In the genomic region with DNA sequence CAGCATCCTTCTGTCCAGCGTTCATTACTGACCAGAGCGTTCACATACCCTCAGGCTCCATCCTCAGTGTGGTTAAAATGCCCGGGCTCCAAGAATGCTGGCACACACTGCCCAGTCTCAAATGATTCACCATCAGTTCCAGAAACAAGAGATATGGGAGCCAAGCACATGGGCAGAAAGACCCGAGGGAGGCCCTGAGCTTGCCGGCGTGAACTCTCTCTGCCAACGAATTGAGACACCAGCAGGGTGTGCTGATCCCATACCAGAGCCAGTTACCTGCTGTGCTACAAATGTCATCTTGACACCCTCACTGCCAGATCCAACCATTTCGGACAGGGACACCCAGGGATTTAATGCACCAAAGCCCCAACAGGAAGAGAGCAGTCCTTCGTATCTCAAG, we compare ENCODE assay signal across 22 mouse cellular contexts. TPM values are rescaled to one million over a fixed set of nuclear protein-coding genes. Genes with fewer than 3 reads are reported as not detected.
"Had no signal": no experiment of that assay in that cellular context is flagged by ENCODE, and none has a peak within 500 bp of the region (broad histone marks: within the 10 kb centered on the region; RNA-seq: fewer than 3 reads in every experiment).

No protein-coding gene starts in this region.

- H3K4me1 ChIP-seq: limb, embryonic 12.5 days; limb, embryonic 15.5 days; lung, embryonic 15.5 days; megakaryocyte, embryonic 14.5 days; neural tube, embryonic 12.5 days; neural tube, embryonic 15.5 days; stomach, embryonic 15.5 days had no signal

- H3K27me3 ChIP-seq: limb, embryonic 12.5 days; limb, embryonic 15.5 days; lung, embryonic 15.5 days; megakaryocyte, embryonic 14.5 days; neural tube, embryonic 12.5 days; neural tube, embryonic 15.5 days; stomach, embryonic 15.5 days had no signal

- H3K27ac ChIP-seq: kidney, postnatal 0 days; layer of hippocampus, adult 2 months; limb, embryonic 12.5 days; limb, embryonic 15.5 days; liver, embryonic 14.5 days; lung, embryonic 15.5 days; neural tube, embryonic 12.5 days; neural tube, embryonic 15.5 days; stomach, embryonic 15.5 days had no signal

- H3K4me2 ChIP-seq: limb, embryonic 12.5 days; limb, embryonic 15.5 days; liver, embryonic 11.5 days; lung, embryonic 15.5 days; midbrain, embryonic 11.5 days; neural tube, embryonic 12.5 days; neural tube, embryonic 15.5 days; stomach, embryonic 15.5 days had no signal

- H3K36me3 ChIP-seq: limb, embryonic 12.5 days; limb, embryonic 15.5 days; lung, embryonic 15.5 days; neural tube, embryonic 12.5 days; neural tube, embryonic 15.5 days; stomach, embryonic 15.5 days had no signal

- DNase-seq: kidney, postnatal 25 days; layer of hippocampus, adult 9-11 months; liver, postnatal 0 days; lung, postnatal 10 days; lung, postnatal 36 days; midbrain, embryonic 14.5 days; right cerebral cortex, adult 18-20 months; right cerebral cortex, postnatal 14 days; right cerebral cortex, postnatal 4 days; thymus, postnatal 25 days had no signal

- H3K9ac ChIP-seq: limb, embryonic 12.5 days; limb, embryonic 15.5 days; liver, embryonic 14.5 days; liver, postnatal 0 days; lung, embryonic 15.5 days; neural tube, embryonic 12.5 days; neural tube, embryonic 15.5 days; stomach, embryonic 15.5 days had no signal

- H3K4me3 ChIP-seq: layer of hippocampus, adult 2 months; limb, embryonic 12.5 days; limb, embryonic 15.5 days; lung, embryonic 15.5 days; megakaryocyte, embryonic 14.5 days; neural tube, embryonic 12.5 days; neural tube, embryonic 15.5 days; stomach, embryonic 15.5 days had no signal

- ATAC-seq: liver, postnatal 0 days had no signal

- H3K9me3 ChIP-seq: lung, embryonic 15.5 days; neural tube, embryonic 15.5 days; stomach, embryonic 15.5 days had no signal

RNA-seq across cellular contexts. Expression of gene Tmem132d, which starts 25.3 kb away (rescaled TPM):
- polyA plus RNA-seq: liver, embryonic 11.5 days; liver, postnatal 0 days had no signal
